Mouse (Mus musculus): Measurements from ENCODE around the gene Adssl1.

Gene Adssl1

GRCm38 (mm10) chr12:112619686-112620353 is at the start of gene Adssl1:
Adssl1 (plus strand) TSS chr12:112620045.
- in situ Hi-C loops (cut with MboI, MseI): loop anchor here (5.0 kb wide), 1 partner anchor 68 kb away; no protein-coding TSS in a partner anchor

- in situ Hi-C loops (cut with MboI, MseI): no loop called here
Observed at GRCm38 (mm10) chr12:112570160-112570559, 49.7 kb upstream of the Adssl1 start.

- in situ Hi-C loops (cut with MboI, MseI): no loop called here
Observed at GRCm38 (mm10) chr12:112571064-112571463, 48.8 kb upstream of the Adssl1 start.

GRCm38 (mm10) chr12:112575274-112575986 is 44.4 kb upstream of the Adssl1 start:
- in situ Hi-C loops (cut with MboI, MseI): no loop called here

GRCm38 (mm10) chr12:112576341-112576740 is 43.5 kb upstream of the Adssl1 start:
- in situ Hi-C loops (cut with MboI, MseI): no loop called here

- in situ Hi-C loops (cut with MboI, MseI): no loop called here
Observed at GRCm38 (mm10) chr12:112576749-112577148, 43.1 kb upstream of the Adssl1 start.

GRCm38 (mm10) chr12:112578296-112579090 is 41.4 kb upstream of the Adssl1 start:
- in situ Hi-C loops (cut with MboI, MseI): no loop called here

GRCm38 (mm10) chr12:112579430-112579829 is 40.4 kb upstream of the Adssl1 start:
- in situ Hi-C loops (cut with MboI, MseI): no loop called here

- in situ Hi-C loops (cut with MboI, MseI): loop anchor here in 1 of 2 experiments (10.0 kb wide), 1 partner anchor 1875 kb away; the partner anchor contains the start of gene Hsp90aa1
Observed at GRCm38 (mm10) chr12:112579926-112580325, 39.9 kb upstream of the Adssl1 start.

- in situ Hi-C loops (cut with MboI, MseI): loop anchor here in 1 of 2 experiments (10.0 kb wide), 1 partner anchor 1876 kb away; the partner anchor contains the start of gene Hsp90aa1
Observed at GRCm38 (mm10) chr12:112581113-112581512, 38.7 kb upstream of the Adssl1 start.

GRCm38 (mm10) chr12:112584954-112585353 is 34.9 kb upstream of the Adssl1 start:
- in situ Hi-C loops (cut with MboI, MseI): loop anchor here in 1 of 2 experiments (10.0 kb wide), 1 partner anchor 1880 kb away; the partner anchor contains the start of gene Hsp90aa1

GRCm38 (mm10) chr12:112585924-112586538 is 33.8 kb upstream of the Adssl1 start:
- in situ Hi-C loops (cut with MboI, MseI): loop anchor here in 1 of 2 experiments (10.0 kb wide), 1 partner anchor 1881 kb away; the partner anchor contains the start of gene Hsp90aa1

GRCm38 (mm10) chr12:112587125-112588124 is 32.4 kb upstream of the Adssl1 start:
- in situ Hi-C loops (cut with MboI, MseI): loop anchor here in 1 of 2 experiments (10.0 kb wide), 1 partner anchor 1883 kb away; the partner anchor contains the start of gene Hsp90aa1

- in situ Hi-C loops (cut with MboI, MseI): loop anchor here in 1 of 2 experiments (10.0 kb wide), 1 partner anchor 1884 kb away; the partner anchor contains the start of gene Hsp90aa1
Observed at GRCm38 (mm10) chr12:112588426-112589256, 31.2 kb upstream of the Adssl1 start, which contains the start of gene Inf2. Inf2 (plus strand) TSS chr12:112588784.

- in situ Hi-C loops (cut with MboI, MseI): loop anchor here in 1 of 2 experiments (10.0 kb wide), 1 partner anchor 1885 kb away; the partner anchor contains the start of gene Hsp90aa1
Observed at GRCm38 (mm10) chr12:112589491-112590191, 30.2 kb upstream of the Adssl1 start.

- in situ Hi-C loops (cut with MboI, MseI): no loop called here
Observed at GRCm38 (mm10) chr12:112590566-112591239, 29.1 kb upstream of the Adssl1 start.

GRCm38 (mm10) chr12:112591240-112591639 is 28.6 kb upstream of the Adssl1 start:
- in situ Hi-C loops (cut with MboI, MseI): no loop called here
